Mouse (Mus musculus): ENCODE measurements at regions not wholly inside any gene's neighbourhood (a gene's known extent, or its start where the extent isn't known, plus 50 kb on each side); places are given as distances from the start of the nearest gene placed in this dataset.

DNA sequence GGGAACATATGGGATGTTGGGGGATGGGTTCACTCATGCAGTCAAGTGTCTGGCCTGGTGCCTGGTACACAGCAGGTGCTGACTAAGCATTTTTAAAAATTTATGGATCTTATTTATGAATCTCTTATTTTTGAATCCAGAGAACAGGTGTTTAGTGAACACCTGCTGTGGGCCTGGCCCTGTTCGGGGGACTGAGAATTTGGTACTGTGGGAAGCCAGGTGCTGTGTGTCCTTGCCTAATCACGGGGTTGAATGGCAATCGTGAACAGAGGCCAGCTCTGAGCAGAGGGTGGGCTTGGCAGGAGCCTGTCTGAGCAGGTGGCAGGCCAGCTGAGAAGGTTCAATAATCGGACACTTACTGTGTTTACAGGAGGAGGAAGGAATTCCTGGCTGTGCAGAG, 261.5 kb downstream of the Matn1 start:
- Histone ChIP-seq H3K4me1 (ENCODE audit: control insufficient read depth, insufficient read depth, low read length) (no peaks in the 10 kb centered on the region), H3K27ac (ENCODE audit: insufficient read depth, low read depth, low read length) (no peak overlapping the region), H3K4me3 (ENCODE audit: insufficient read depth, low read length) (no peak overlapping the region)
- TF ChIP-seq POLR2A (IDR thresholded peaks at IDR 0.05; ENCODE audit: borderline replicate concordance, low read depth, low read length): no peak
- no peak for TF ChIP-seq CTCF (IDR thresholded peaks at IDR 0.05; ENCODE audit: low read depth, low read length)

- Histone ChIP-seq H3K4me3 (ENCODE audit: insufficient read depth, low read length) (no peak overlapping the region), H3K4me1 (ENCODE audit: control insufficient read depth, insufficient read depth, low read length) (no peaks in the 10 kb centered on the region), H3K27ac (ENCODE audit: insufficient read depth, low read depth, low read length) (no peak overlapping the region)
- TF ChIP-seq CTCF (IDR thresholded peaks at IDR 0.05; ENCODE audit: low read depth, low read length): no peak
- no peak for TF ChIP-seq POLR2A (IDR thresholded peaks at IDR 0.05; ENCODE audit: borderline replicate concordance, low read depth, low read length)
These were observed 262.1 kb downstream of the Matn1 start for GRCm38 (mm10) chr4:131206181-131206885.

DNA sequence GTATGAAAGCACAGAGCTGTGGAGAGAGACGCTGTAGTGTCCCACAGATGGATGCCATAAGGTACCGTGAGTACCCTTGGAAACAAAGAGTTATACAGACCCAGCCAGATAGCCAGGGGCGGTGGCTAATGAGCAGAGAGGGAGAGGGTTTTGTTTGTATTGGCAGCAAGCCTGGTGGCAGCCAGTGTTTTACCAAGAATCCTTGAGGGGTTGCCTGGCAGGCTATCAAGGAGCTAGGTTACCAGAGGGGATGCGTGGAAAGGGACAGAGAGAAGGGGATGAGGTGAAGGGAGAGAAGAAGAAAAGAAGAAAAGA, 262.7 kb downstream of the Matn1 start:
- Histone ChIP-seq H3K4me1 (ENCODE audit: control insufficient read depth, insufficient read depth, low read length) (no peaks in the 10 kb centered on the region), H3K27ac (ENCODE audit: insufficient read depth, low read depth, low read length) (no peak overlapping the region), H3K4me3 (ENCODE audit: insufficient read depth, low read length) (no peak overlapping the region)
- TF ChIP-seq POLR2A (IDR thresholded peaks at IDR 0.05; ENCODE audit: borderline replicate concordance, low read depth, low read length) (no peak), CTCF (IDR thresholded peaks at IDR 0.05; ENCODE audit: low read depth, low read length) (no peak)

- TF ChIP-seq CTCF (IDR thresholded peaks at IDR 0.05; ENCODE audit: low read depth, low read length) (no peak), POLR2A (IDR thresholded peaks at IDR 0.05; ENCODE audit: borderline replicate concordance, low read depth, low read length) (no peak)
- no peak overlapping the region for H3K27ac ChIP-seq (ENCODE audit: insufficient read depth, low read depth, low read length)
- H3K4me1 ChIP-seq (ENCODE audit: control insufficient read depth, insufficient read depth, low read length): no peaks in the 10 kb centered on the region
- H3K4me3 ChIP-seq (ENCODE audit: insufficient read depth, low read length): no peak overlapping the region
These were observed 263.1 kb downstream of the Matn1 start for GRCm38 (mm10) chr4:131207249-131207648.

DNA sequence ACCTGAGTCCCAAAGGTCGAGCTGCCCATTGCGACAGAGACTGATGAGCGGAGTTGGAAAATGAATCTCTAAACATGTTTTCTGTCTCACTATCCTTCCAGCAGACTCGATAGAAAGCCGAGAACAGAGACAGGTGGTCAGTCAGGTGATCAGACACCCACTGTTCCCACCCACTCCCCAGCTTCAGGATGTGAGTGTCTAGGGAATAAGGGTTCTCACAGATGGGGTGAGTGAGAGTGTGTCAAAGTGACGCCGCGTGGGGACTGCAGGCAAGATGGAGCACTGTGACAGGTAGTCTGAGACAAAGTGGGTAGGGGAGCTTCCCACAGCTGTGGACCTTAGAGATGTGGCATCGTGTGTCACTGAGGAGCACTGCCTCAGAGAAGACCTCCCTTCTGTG, 264.0 kb downstream of the Matn1 start:
- TF ChIP-seq POLR2A (IDR thresholded peaks at IDR 0.05; ENCODE audit: borderline replicate concordance, low read depth, low read length) (no peak), CTCF (IDR thresholded peaks at IDR 0.05; ENCODE audit: low read depth, low read length) (no peak)
- H3K27ac ChIP-seq (ENCODE audit: insufficient read depth, low read depth, low read length): no peak overlapping the region
- no peak overlapping the region for H3K4me3 ChIP-seq (ENCODE audit: insufficient read depth, low read length)
- H3K4me1 ChIP-seq (ENCODE audit: control insufficient read depth, insufficient read depth, low read length): no peaks in the 10 kb centered on the region

- TF ChIP-seq POLR2A (IDR thresholded peaks at IDR 0.05; ENCODE audit: borderline replicate concordance, low read depth, low read length) (no peak), CTCF (IDR thresholded peaks at IDR 0.05; ENCODE audit: low read depth, low read length) (no peak)
- Histone ChIP-seq H3K4me1 (ENCODE audit: control insufficient read depth, insufficient read depth, low read length) (no peaks in the 10 kb centered on the region), H3K4me3 (ENCODE audit: insufficient read depth, low read length) (no peak overlapping the region), H3K27ac (ENCODE audit: insufficient read depth, low read depth, low read length) (no peak overlapping the region)
These were observed 264.5 kb downstream of the Matn1 start for GRCm38 (mm10) chr4:131208637-131209036.

DNA sequence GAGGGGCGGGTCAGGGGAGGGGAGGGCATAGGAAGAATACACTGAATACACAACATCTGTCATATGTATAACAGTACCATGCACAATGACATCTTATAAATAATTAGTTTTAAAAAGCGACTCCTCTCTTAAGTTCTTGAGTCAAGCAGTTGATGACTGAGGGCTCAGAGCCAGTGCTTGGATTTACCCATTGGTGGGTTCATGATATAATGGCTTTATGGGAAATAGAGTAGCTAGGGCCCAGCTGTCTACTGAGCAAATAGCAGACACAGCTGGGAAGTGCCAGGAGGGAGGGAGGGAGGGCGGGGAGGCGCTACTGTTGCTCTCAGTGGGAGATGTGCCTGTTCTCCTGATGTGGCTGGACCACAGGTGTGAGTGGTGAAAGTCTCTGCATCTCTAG, 268.5 kb downstream of the Matn1 start:
- TF ChIP-seq CTCF (IDR thresholded peaks at IDR 0.05; ENCODE audit: low read depth, low read length): no peak
- TF ChIP-seq POLR2A (IDR thresholded peaks at IDR 0.05; ENCODE audit: borderline replicate concordance, low read depth, low read length): no peak
- H3K27ac ChIP-seq (ENCODE audit: insufficient read depth, low read depth, low read length): no peak overlapping the region
- no peaks in the 10 kb centered on the region for H3K4me1 ChIP-seq (ENCODE audit: control insufficient read depth, insufficient read depth, low read length)
- H3K4me3 ChIP-seq (ENCODE audit: insufficient read depth, low read length): no peak overlapping the region

DNA sequence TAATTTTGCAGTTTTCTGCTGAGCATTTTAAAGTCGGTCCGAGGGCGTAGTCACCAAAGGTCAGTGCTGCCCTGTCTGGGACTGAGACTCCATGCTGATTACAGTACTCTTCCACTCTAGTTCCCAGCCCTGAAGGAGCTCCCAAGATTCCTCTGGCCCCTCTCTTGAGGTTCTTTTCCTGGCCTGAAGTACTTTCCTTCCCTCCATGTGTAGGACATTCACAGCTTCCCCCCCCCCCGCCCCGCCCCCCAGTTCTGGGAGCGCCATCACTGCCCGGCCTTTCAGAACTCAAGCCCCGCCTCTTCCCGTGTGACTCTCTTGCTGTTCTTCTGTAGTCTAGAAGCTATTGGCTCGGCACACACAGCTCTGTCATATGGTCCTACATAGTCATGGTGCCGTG, 271.5 kb downstream of the Matn1 start:
- Histone ChIP-seq H3K4me3 (ENCODE audit: insufficient read depth, low read length) (no peak overlapping the region), H3K4me1 (ENCODE audit: control insufficient read depth, insufficient read depth, low read length) (no peaks in the 10 kb centered on the region), H3K27ac (ENCODE audit: insufficient read depth, low read depth, low read length) (no peak overlapping the region)
- no peak for TF ChIP-seq POLR2A (IDR thresholded peaks at IDR 0.05; ENCODE audit: borderline replicate concordance, low read depth, low read length)
- no peak for TF ChIP-seq CTCF (IDR thresholded peaks at IDR 0.05; ENCODE audit: low read depth, low read length)

GRCm38 (mm10) chr4:131216361-131216760, 272.2 kb downstream of the Matn1 start:
- no peak for TF ChIP-seq CTCF (IDR thresholded peaks at IDR 0.05; ENCODE audit: low read depth, low read length)
- TF ChIP-seq POLR2A (IDR thresholded peaks at IDR 0.05; ENCODE audit: borderline replicate concordance, low read depth, low read length): no peak
- no peak overlapping the region for H3K4me3 ChIP-seq (ENCODE audit: insufficient read depth, low read length)
- no peaks in the 10 kb centered on the region for H3K4me1 ChIP-seq (ENCODE audit: control insufficient read depth, insufficient read depth, low read length)
- no peak overlapping the region for H3K27ac ChIP-seq (ENCODE audit: insufficient read depth, low read depth, low read length)

DNA sequence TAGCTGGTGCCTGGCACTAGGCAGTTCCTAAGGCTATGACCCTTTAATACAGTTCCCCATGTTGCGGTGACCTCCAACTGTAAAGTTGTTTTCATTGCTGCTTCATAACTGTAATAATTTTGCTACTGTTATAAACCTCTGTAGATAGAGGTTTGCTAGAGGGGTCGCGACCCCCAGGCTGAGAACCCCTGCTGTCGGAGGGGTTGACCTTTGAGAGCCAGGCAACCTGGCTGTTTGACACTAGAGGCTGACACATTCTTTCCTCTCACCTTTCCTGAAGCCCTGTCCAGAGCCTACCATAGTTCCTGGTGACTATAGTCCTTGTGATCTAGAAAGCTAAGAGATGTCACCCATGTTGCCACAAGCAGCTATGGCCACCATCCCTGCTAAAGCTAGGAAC, 272.9 kb downstream of the Matn1 start:
- Histone ChIP-seq H3K27ac (ENCODE audit: insufficient read depth, low read depth, low read length) (no peak overlapping the region), H3K4me1 (ENCODE audit: control insufficient read depth, insufficient read depth, low read length) (no peaks in the 10 kb centered on the region), H3K4me3 (ENCODE audit: insufficient read depth, low read length) (no peak overlapping the region)
- TF ChIP-seq POLR2A (IDR thresholded peaks at IDR 0.05; ENCODE audit: borderline replicate concordance, low read depth, low read length) (no peak), CTCF (IDR thresholded peaks at IDR 0.05; ENCODE audit: low read depth, low read length) (no peak)

Measured in bone marrow macrophage, adult 2 months (primary cell).